Mouse (Mus musculus) liver, postnatal 0 days (tissue): Measurements from ENCODE around the gene Sst. TPM values are rescaled to one million over a fixed set of nuclear protein-coding genes. Genes with fewer than 3 reads are reported as not detected.
"Not testable (repeated sequence)": the region's sequence is repeated elsewhere in the genome, so short reads cannot be mapped to it uniquely, and the experiment has no call there.

Experiments
- ATAC-seq: fragments of 200-750 bp; cut with Nextera tagmentation; 2 replicates; pipeline ENCODE4 v1.8.0; 2017; ENCODE audit warnings: mild to moderate bottlenecking, moderate library complexity
- DNase-seq: peaks from one replicate; pipeline ENCODE4 v3.0.0-alpha.2; 2016
- H3K27ac ChIP-seq: fragments of 300-500 bp; sonication (generic); 2 replicates; pipeline ENCODE4 v1.5.1; 2014; ENCODE audit warnings: antibody characterized with exemption, moderate library complexity, mild to moderate bottlenecking, low read depth
- H3K27me3 ChIP-seq: fragments of 300-500 bp; sonication (generic); 2 replicates; pipeline ENCODE4 v1.6.1; 2014; ENCODE audit warnings: low read length, control low read depth, mixed read lengths; ENCODE audit not compliant: insufficient read depth
- H3K36me3 ChIP-seq: fragments of 300-500 bp; sonication (generic); replicated peaks from 2 replicates; pipeline ENCODE4 v1.6.1; 2014; ENCODE audit warnings: mild to moderate bottlenecking, control low read depth, low read length, moderate library complexity, mixed read lengths; ENCODE audit not compliant: insufficient read depth
- H3K4me1 ChIP-seq: fragments of 300-500 bp; sonication (generic); 2 replicates; pipeline ENCODE4 v1.6.1; 2014; ENCODE audit warnings: antibody characterized with exemption, mild to moderate bottlenecking, control low read depth; ENCODE audit not compliant: insufficient read depth
- H3K4me2 ChIP-seq: fragments of 300-500 bp; sonication (generic); 2 replicates; pipeline ENCODE4 v1.6.1; 2014; ENCODE audit warnings: low read depth, mild to moderate bottlenecking, low read length, moderate library complexity, mixed read lengths
- H3K4me3 ChIP-seq: fragments of 300-500 bp; sonication (generic); 2 replicates; pipeline ENCODE4 v1.5.1; 2014; ENCODE audit warnings: low read depth, low read length
- H3K9ac ChIP-seq: fragments of 300-500 bp; sonication (generic); replicated peaks from 2 replicates; pipeline ENCODE4 v1.6.1; 2014; ENCODE audit warnings: mild to moderate bottlenecking, moderate library complexity
- H3K9me3 ChIP-seq: fragments of 300-500 bp; sonication (generic); 2 replicates; pipeline ENCODE4 v1.6.1; 2016; ENCODE audit warnings: mild to moderate bottlenecking, control low read depth, low read length, mixed read lengths
- CTCF ChIP-seq: sonication (generic); IDR thresholded peaks from 2 replicates; pipeline ENCODE4 v1.5.1; 2016; ENCODE audit warnings: antibody characterized with exemption, low read depth
- EP300 ChIP-seq: IDR thresholded peaks from 2 replicates; pipeline ENCODE4 v1.6.1; 2016; ENCODE audit warnings: antibody characterized with exemption, low read depth, mild to moderate bottlenecking
- WGBS: fragments of 180-500 bp; shearing (Covaris S2); extraction: QIAGEN DNeasy Blood & Tissue Kit; methylation state at CpG from one replicate; pipeline ENCODE4 v1.1.7; 2014; ENCODE audit not compliant: insufficient replicate concordance; 5-methylcytosine and 5-hydroxymethylcytosine counted together
- polyA plus RNA-seq: library from polyadenylated mRNA; unstranded; fragments of >200 nt; fragmentation: Nextera tagmentation; extraction: Ambion mirVana; gene quantifications from 2 replicates; pipeline ENCODE4 v1.2.1, GENCODE M21; 2015

The Sst gene
- polyA plus RNA-seq, 1 experiment from 2014 or later: not detected

DNA sequence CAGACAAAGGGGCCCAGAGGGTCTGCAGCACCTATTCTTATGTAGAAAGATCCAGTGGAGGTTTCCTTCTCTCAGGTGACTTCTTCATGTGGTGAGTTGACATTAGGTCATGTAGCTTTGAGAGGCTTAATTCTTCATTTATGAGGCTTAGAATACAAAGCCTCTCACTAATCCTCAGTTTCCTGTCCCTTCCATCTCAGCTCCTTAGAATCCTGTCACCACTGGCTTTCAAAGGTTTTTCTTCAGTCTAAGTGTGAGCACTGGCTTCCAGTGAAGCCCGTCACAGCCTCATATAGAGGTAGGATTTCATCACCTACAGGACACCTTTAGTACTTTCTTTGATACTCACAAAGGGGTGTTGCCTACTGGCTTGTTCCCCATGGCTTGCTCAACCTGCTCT, 32.1 kb upstream of the Sst start:
- DNase-seq: no peak
- no peak for ATAC-seq
- no peaks in the 10 kb centered on the region for H3K27me3 ChIP-seq
- H3K4me2 ChIP-seq: no peak overlapping the region
- H3K36me3 ChIP-seq: no peaks in the 10 kb centered on the region
- no peak overlapping the region for H3K4me3 ChIP-seq
- H3K27ac ChIP-seq: no peak overlapping the region
- H3K9me3 ChIP-seq: no peaks in the 10 kb centered on the region
- 73% methylated on average over 1 of the region's 1 CpGs for WGBS
- H3K9ac ChIP-seq: no peak overlapping the region
- TF ChIP-seq CTCF (no peak), EP300 (no peak)
- no peaks in the 10 kb centered on the region for H3K4me1 ChIP-seq

GRCm38 (mm10) chr16:23921697-23922096, 30.9 kb upstream of the Sst start:
- Histone ChIP-seq H3K27ac (no peak overlapping the region), H3K4me1 (no peaks in the 10 kb centered on the region), H3K9me3 (no peaks in the 10 kb centered on the region), H3K9ac (no peak overlapping the region), H3K27me3 (no peaks in the 10 kb centered on the region), H3K36me3 (no peaks in the 10 kb centered on the region), H3K4me2 (no peak overlapping the region), H3K4me3 (no peak overlapping the region)
- ATAC-seq (no peak), DNase-seq (no peak)
- TF ChIP-seq CTCF (no peak), EP300 (no peak)
- WGBS: 57% methylated on average over 5 of the region's 5 CpGs

DNA sequence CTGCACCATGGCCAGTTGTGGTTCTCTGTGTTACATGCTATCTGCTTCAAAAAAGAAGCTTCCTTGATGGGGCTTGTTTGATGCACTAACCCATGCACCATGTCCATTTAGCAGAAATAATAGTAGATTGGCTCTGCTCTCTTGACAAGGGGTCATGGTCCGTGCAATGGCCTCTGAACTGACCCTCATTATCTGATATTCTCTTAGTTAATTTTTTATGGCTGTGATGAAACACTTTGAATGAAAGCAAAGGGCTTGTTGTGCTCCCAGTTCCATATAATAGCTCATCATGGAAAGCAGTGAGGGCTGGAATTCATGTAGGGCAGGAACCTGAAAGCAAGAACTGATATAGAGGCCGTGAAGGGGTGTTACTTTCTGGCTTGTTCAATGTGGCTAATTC, 28.7 kb upstream of the Sst start:
- H3K27ac ChIP-seq: no peak overlapping the region
- H3K4me2 ChIP-seq: no peak overlapping the region
- WGBS: 63% methylated on average over 2 of the region's 2 CpGs
- DNase-seq (no peak), ATAC-seq (no peak)
- H3K36me3 ChIP-seq: no peaks in the 10 kb centered on the region
- no peak overlapping the region for H3K9ac ChIP-seq
- no peaks in the 10 kb centered on the region for H3K27me3 ChIP-seq
- H3K4me3 ChIP-seq: no peak overlapping the region
- no peaks in the 10 kb centered on the region for H3K4me1 ChIP-seq
- TF ChIP-seq CTCF (no peak), EP300 (no peak)
- H3K9me3 ChIP-seq: no peaks in the 10 kb centered on the region

GRCm38 (mm10) chr16:23913401-23913800, 22.6 kb upstream of the Sst start:
- DNase-seq: no peak
- no peaks in the 10 kb centered on the region for H3K4me1 ChIP-seq
- 42% methylated on average over 3 of the region's 3 CpGs for WGBS
- H3K36me3 ChIP-seq: no peaks in the 10 kb centered on the region
- H3K4me3 ChIP-seq: no peak overlapping the region
- TF ChIP-seq CTCF (no peak), EP300 (no peak)
- no peaks in the 10 kb centered on the region for H3K9me3 ChIP-seq
- ATAC-seq: no peak
- H3K4me2 ChIP-seq: no peak overlapping the region
- H3K27me3 ChIP-seq: no peaks in the 10 kb centered on the region
- no peak overlapping the region for H3K27ac ChIP-seq
- no peak overlapping the region for H3K9ac ChIP-seq

DNA sequence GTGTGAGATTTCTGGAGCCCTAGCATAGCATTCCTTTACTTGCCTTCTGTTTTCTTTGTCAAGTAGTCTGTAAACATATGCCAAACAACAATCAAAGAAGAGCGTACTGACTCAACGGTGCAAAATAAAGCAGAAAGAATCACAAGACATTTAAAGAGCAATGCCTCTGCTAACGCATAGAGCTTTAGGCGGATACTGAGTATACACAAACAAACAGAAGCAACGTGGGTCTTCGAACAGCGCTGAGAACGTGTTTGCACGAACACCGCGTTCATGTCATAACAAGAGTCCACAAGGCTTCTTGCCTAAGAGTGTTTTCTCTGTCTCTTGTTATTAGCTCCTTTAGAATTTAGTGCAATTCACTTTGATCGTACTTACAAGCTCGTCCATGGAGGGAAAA, 22.0 kb upstream of the Sst start:
- no peak for TF ChIP-seq EP300
- TF ChIP-seq CTCF: no peak
- ATAC-seq: no peak
- Histone ChIP-seq H3K36me3 (no peaks in the 10 kb centered on the region), H3K9me3 (no peaks in the 10 kb centered on the region), H3K27me3 (no peaks in the 10 kb centered on the region), H3K4me1 (no peaks in the 10 kb centered on the region), H3K9ac (no peak overlapping the region), H3K4me2 (no peak overlapping the region), H3K4me3 (no peak overlapping the region), H3K27ac (no peak overlapping the region)
- 73% methylated on average over 13 of the region's 13 CpGs for WGBS
- no peak for DNase-seq

DNA sequence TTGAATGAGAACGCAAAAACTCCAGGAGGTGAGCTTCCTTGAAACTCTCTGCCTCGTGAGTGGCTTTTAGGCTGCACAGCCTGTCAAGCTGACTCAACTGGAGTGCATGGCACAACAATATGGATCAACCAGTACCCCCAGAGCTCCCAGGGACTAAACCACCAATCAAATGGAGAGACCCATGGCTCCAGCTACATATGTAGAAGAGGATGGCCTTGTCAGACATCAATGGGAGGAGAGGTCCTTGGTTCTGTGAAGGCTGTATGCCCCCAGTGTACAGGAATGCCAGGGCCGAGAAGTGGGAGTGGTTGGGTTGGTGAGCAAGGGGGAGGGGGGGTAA, 18.2 kb upstream of the Sst start:
- ATAC-seq, DNase-seq, H3K27me3 ChIP-seq, H3K36me3 ChIP-seq, H3K9me3 ChIP-seq, H3K9ac ChIP-seq, H3K4me2 ChIP-seq, H3K27ac ChIP-seq, H3K4me1 ChIP-seq, H3K4me3 ChIP-seq: not testable (repeated sequence)
- 66% methylated on average over 3 of the region's 3 CpGs for WGBS

DNA sequence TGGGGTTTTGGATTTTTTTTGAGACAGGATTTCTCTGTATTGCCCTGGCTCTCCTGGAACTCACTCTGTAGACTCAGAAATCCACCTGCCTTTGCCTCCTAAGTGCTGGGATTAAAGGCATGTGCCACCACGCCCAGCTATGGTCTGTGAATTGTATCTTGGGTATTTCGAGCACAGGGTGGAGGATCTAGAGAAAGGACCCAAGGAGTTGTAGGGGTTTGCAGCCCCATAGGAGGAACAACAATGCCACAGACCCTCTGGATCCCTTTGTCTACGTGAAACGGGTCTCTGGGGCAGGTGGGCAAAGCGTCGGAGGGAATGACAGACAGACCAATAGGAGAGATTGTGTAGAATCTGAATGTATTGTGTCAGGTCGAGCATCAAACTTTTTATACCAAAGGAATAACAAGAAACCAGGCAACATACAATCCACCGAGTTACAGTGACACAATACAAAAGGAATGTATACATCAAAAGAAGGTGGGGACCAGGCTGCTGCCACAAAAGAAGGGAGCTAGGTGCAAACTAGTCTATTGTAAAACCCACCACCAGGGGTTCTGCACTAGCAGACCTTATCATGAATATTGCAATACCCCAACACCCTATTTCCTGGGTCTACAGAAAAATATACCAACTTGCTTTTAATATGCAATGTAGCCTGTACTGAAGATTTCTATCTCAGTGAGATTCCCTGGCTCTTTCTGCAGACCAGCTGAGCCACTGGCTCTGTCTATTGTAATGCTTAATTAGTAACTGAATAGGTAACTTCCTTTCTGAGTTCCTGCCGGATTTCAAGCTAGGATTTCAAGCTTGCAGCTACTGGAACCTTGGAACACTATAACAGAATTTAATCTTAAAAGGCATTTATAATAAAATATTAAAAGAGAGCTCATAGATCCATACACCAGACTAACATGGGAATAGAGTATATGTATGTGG, 17.6 kb upstream of the Sst start:
- not testable (repeated sequence) for DNase-seq
- WGBS: 76% methylated on average over 9 of the region's 9 CpGs

GRCm38 (mm10) chr16:23906586-23906985, 15.8 kb upstream of the Sst start:
- WGBS: 77% methylated on average over 3 of the region's 3 CpGs
- H3K4me3 ChIP-seq, H3K4me1 ChIP-seq, H3K27ac ChIP-seq, ATAC-seq, H3K9ac ChIP-seq, H3K9me3 ChIP-seq, H3K4me2 ChIP-seq, H3K36me3 ChIP-seq, H3K27me3 ChIP-seq, DNase-seq: not testable (repeated sequence)

More for the DNA sequence above, 17.6 kb upstream of the Sst start:
- not testable (repeated sequence) for H3K9me3 ChIP-seq, H3K4me3 ChIP-seq, H3K27ac ChIP-seq, H3K4me2 ChIP-seq, H3K4me1 ChIP-seq, H3K36me3 ChIP-seq, ATAC-seq, H3K9ac ChIP-seq, H3K27me3 ChIP-seq
